Mouse (Mus musculus): Measurements from ENCODE around the gene Speer4c.
"Not testable (repeated sequence)": the region's sequence is repeated elsewhere in the genome, so short reads cannot be mapped to it uniquely, and the experiment has no call there.

Gene Speer4c

GRCm38 (mm10) chr5:15714171-15714570 is at the start of gene Speer4c:
Gene Speer4c (minus strand): TSS chr5:15714271.
- DNase-seq = not testable (repeated sequence)

GRCm38 (mm10) chr5:15747478-15748255 is 33.6 kb upstream of the Speer4c start:
- no peak for DNase-seq

- no peak for DNase-seq
Measured at GRCm38 (mm10) chr5:15734097-15734867, 20.2 kb upstream of the Speer4c start.

GRCm38 (mm10) chr5:15702891-15703290 is 11.2 kb downstream of the Speer4c start:
- peak in 1 of 2 experiments; percentile 6 for DNase-seq

GRCm38 (mm10) chr5:15697719-15698118 is 16.4 kb downstream of the Speer4c start:
- DNase-seq = not testable (repeated sequence)

GRCm38 (mm10) chr5:15691849-15692248 is 22.2 kb downstream of the Speer4c start:
- DNase-seq = not testable (repeated sequence)

- not testable (repeated sequence) for DNase-seq
Measured at GRCm38 (mm10) chr5:15690822-15691221, 23.2 kb downstream of the Speer4c start.

- not testable (repeated sequence) for DNase-seq
Measured at GRCm38 (mm10) chr5:15689659-15690213, 24.3 kb downstream of the Speer4c start.

- DNase-seq = not testable (repeated sequence)
Measured at GRCm38 (mm10) chr5:15688874-15689658, 25.0 kb downstream of the Speer4c start.

- not testable (repeated sequence) for DNase-seq
Measured at GRCm38 (mm10) chr5:15681301-15682035, 32.6 kb downstream of the Speer4c start.

- not testable (repeated sequence) for DNase-seq
Measured at GRCm38 (mm10) chr5:15679980-15680949, 33.8 kb downstream of the Speer4c start.

GRCm38 (mm10) chr5:15678907-15679306 is 35.2 kb downstream of the Speer4c start:
- not testable (repeated sequence) for DNase-seq

- DNase-seq = not testable (repeated sequence)
Measured at GRCm38 (mm10) chr5:15677750-15678149, 36.3 kb downstream of the Speer4c start.

- DNase-seq = not testable (repeated sequence)
Measured at GRCm38 (mm10) chr5:15674429-15675244, 39.4 kb downstream of the Speer4c start.

- not testable (repeated sequence) for DNase-seq
Measured at GRCm38 (mm10) chr5:15673989-15674388, 40.1 kb downstream of the Speer4c start.

- not testable (repeated sequence) for DNase-seq
Measured at GRCm38 (mm10) chr5:15670789-15671188, 43.3 kb downstream of the Speer4c start.

GRCm38 (mm10) chr5:15663847-15664246 is 50.2 kb downstream of the Speer4c start:
- not testable (repeated sequence) for DNase-seq
